In genomic region chr1:44042555-44042915, GRCm38 (mm10) we compare ENCODE assay signal across 8 mouse cellular contexts. TPM values are rescaled to one million over a fixed set of nuclear protein-coding genes. Genes with fewer than 3 reads are reported as not detected.
DNase-seq lines count a peak whose midpoint lies in the region; ATAC-seq lines count a peak whose summit lies in the region.

No protein-coding gene starts in this region.

- H3K9ac ChIP-seq in liver, embryonic 11.5 days (ENCODE audit: low read depth, low read length) = peak overlapping the region; percentile 56
- peak overlapping the region; percentile 59 for H3K9ac ChIP-seq in embryonic facial prominence, embryonic 14.5 days (ENCODE audit: low read depth, low read length)
- peak overlapping the region; percentile 69 for H3K9ac ChIP-seq in neural tube, embryonic 13.5 days

- WGBS in liver, embryonic 11.5 days = 7% methylated on average over 6 of the region's 6 CpGs
- WGBS in embryonic facial prominence, embryonic 14.5 days = 6% methylated on average over 6 of the region's 6 CpGs
- 2% methylated on average over 6 of the region's 6 CpGs for WGBS in limb, embryonic 10.5 days
- WGBS in neural tube, embryonic 13.5 days = 1% methylated on average over 6 of the region's 6 CpGs

- peak overlapping the region; percentile 53 for H3K4me3 ChIP-seq in liver, embryonic 11.5 days (ENCODE audit: low read depth, low read length)
- peak overlapping the region; percentile 46 for H3K4me3 ChIP-seq in embryonic facial prominence, embryonic 14.5 days (ENCODE audit: low read depth, low read length)
- peak overlapping the region; percentile 52 for H3K4me3 ChIP-seq in limb, embryonic 10.5 days
- H3K4me3 ChIP-seq in neural tube, embryonic 13.5 days = peak overlapping the region; percentile 47

- no peak overlapping the region for H3K27ac ChIP-seq in liver, embryonic 11.5 days (ENCODE audit: low read depth, low read length)
- no peak overlapping the region for H3K27ac ChIP-seq in embryonic facial prominence, embryonic 14.5 days (replicated peaks; ENCODE audit: low read depth, low read length)
- H3K27ac ChIP-seq in limb, embryonic 10.5 days = peak overlapping the region; percentile 82
- no peak overlapping the region for H3K27ac ChIP-seq in neural tube, embryonic 13.5 days (replicated peaks)

- no peak for DNase-seq in liver, embryonic 11.5 days (ENCODE audit: low spot score)
- no peak for DNase-seq in liver
- no peak for DNase-seq in embryonic facial prominence, embryonic 14.5 days (ENCODE audit: low spot score)
- no peak for DNase-seq in limb, embryonic 10.5 days (ENCODE audit: low spot score)
- no peak for DNase-seq in cerebellum, postnatal 4 days (ENCODE audit: low spot score in 2 of 2)
- no peak for DNase-seq in frontal cortex, postnatal 25 days (ENCODE audit: low spot score in 2 of 2)
- no peak for DNase-seq in thymus, postnatal 14 days

- no peaks in the 10 kb centered on the region for H3K27me3 ChIP-seq in liver, embryonic 11.5 days (replicated peaks; ENCODE audit: control insufficient read depth, insufficient read depth, low read length)
- H3K27me3 ChIP-seq in embryonic facial prominence, embryonic 14.5 days (replicated peaks; ENCODE audit: control insufficient read depth, insufficient read depth, low read length) = no peaks in the 10 kb centered on the region
- no peaks in the 10 kb centered on the region for H3K27me3 ChIP-seq in limb, embryonic 10.5 days (ENCODE audit: low read depth, poor library complexity, severe bottlenecking)
- H3K27me3 ChIP-seq in neural tube, embryonic 13.5 days = no peaks in the 10 kb centered on the region

- H3K4me1 ChIP-seq in liver, embryonic 11.5 days (replicated peaks; ENCODE audit: control insufficient read depth, insufficient read depth, low read length) = no peaks in the 10 kb centered on the region
- H3K4me1 ChIP-seq in embryonic facial prominence, embryonic 14.5 days (ENCODE audit: control insufficient read depth, insufficient read depth, low read length) = no peaks in the 10 kb centered on the region
- H3K4me1 ChIP-seq in limb, embryonic 10.5 days = no peaks in the 10 kb centered on the region
- H3K4me1 ChIP-seq in neural tube, embryonic 13.5 days (replicated peaks) = peaks cover 8% of the 10 kb centered on the region

- ATAC-seq in liver, embryonic 11.5 days (replicated peaks; ENCODE audit: low FRiP score) = peak; percentile 26
- ATAC-seq in embryonic facial prominence, embryonic 14.5 days (ENCODE audit: low read depth) = peak; percentile 66
- peak; percentile 84 for ATAC-seq in neural tube, embryonic 13.5 days (ENCODE audit: low read depth)

- peak overlapping the region; percentile 79 for H3K4me2 ChIP-seq in liver, embryonic 11.5 days
- peak overlapping the region; percentile 65 for H3K4me2 ChIP-seq in embryonic facial prominence, embryonic 14.5 days (ENCODE audit: low read depth, low read length)
- H3K4me2 ChIP-seq in neural tube, embryonic 13.5 days = peak overlapping the region; percentile 75

- no peaks in the 10 kb centered on the region for H3K36me3 ChIP-seq in liver, embryonic 11.5 days (ENCODE audit: control insufficient read depth, insufficient read depth, low read length)
- no peaks in the 10 kb centered on the region for H3K36me3 ChIP-seq in embryonic facial prominence, embryonic 14.5 days (ENCODE audit: control insufficient read depth, insufficient read depth, low read length)
- no peaks in the 10 kb centered on the region for H3K36me3 ChIP-seq in limb, embryonic 10.5 days
- no peaks in the 10 kb centered on the region for H3K36me3 ChIP-seq in neural tube, embryonic 13.5 days

- H3K9me3 ChIP-seq in liver, embryonic 11.5 days (ENCODE audit: control insufficient read depth, low read length) = no peaks in the 10 kb centered on the region
- H3K9me3 ChIP-seq in embryonic facial prominence, embryonic 14.5 days (ENCODE audit: control insufficient read depth, low read length) = no peaks in the 10 kb centered on the region
- H3K9me3 ChIP-seq in limb, embryonic 10.5 days (replicated peaks) = no peaks in the 10 kb centered on the region
- no peaks in the 10 kb centered on the region for H3K9me3 ChIP-seq in neural tube, embryonic 13.5 days

RNA-seq across cellular contexts. Expression of gene Gm8251, which starts 19.2 kb away (rescaled TPM):
- 0.09 and 0.21 TPM in 2 replicates for polyA plus RNA-seq in liver, embryonic 11.5 days (2014; fragmentation: Nextera tagmentation; extraction: Ambion mirVana)
- 0.03 and 0.11 TPM in 2 replicates for polyA plus RNA-seq in embryonic facial prominence, embryonic 14.5 days (2014; fragmentation: Nextera tagmentation; extraction: Ambion mirVana)
- 0.03 and 0.11 TPM in 2 replicates for polyA plus RNA-seq in limb, embryonic 10.5 days (2016; fragmentation: Nextera tagmentation; extraction: Ambion mirVana)
- 0.06 TPM in 1 of 2 replicates, not detected in the other for polyA plus RNA-seq in neural tube, embryonic 13.5 days (2015; fragmentation: Nextera tagmentation; extraction: Ambion mirVana)

RNA-seq across cellular contexts. Expression of gene Mettl21c, which starts 22.7 kb away (rescaled TPM):
- polyA plus RNA-seq in liver, embryonic 11.5 days (2014; fragmentation: Nextera tagmentation; extraction: Ambion mirVana) = 0.04 and 0.68 TPM in 2 replicates
- polyA plus RNA-seq in embryonic facial prominence, embryonic 14.5 days (2014; fragmentation: Nextera tagmentation; extraction: Ambion mirVana) = 1.2 and 2.4 TPM in 2 replicates
- polyA plus RNA-seq in limb, embryonic 10.5 days (2016; fragmentation: Nextera tagmentation; extraction: Ambion mirVana) = 0.31 and 0.58 TPM in 2 replicates
- 1.0 and 1.1 TPM in 2 replicates for polyA plus RNA-seq in neural tube, embryonic 13.5 days (2015; fragmentation: Nextera tagmentation; extraction: Ambion mirVana)

RNA-seq across cellular contexts. Expression of gene Tex30, which starts 59.7 kb away (rescaled TPM):
- polyA plus RNA-seq in liver, embryonic 11.5 days (2014; fragmentation: Nextera tagmentation; extraction: Ambion mirVana) = 123 and 133 TPM in 2 replicates
- polyA plus RNA-seq in embryonic facial prominence, embryonic 14.5 days (2014; fragmentation: Nextera tagmentation; extraction: Ambion mirVana) = 61.2 and 66.0 TPM in 2 replicates
- polyA plus RNA-seq in limb, embryonic 10.5 days (2016; fragmentation: Nextera tagmentation; extraction: Ambion mirVana) = 92.5 and 111 TPM in 2 replicates
- polyA plus RNA-seq in neural tube, embryonic 13.5 days (2015; fragmentation: Nextera tagmentation; extraction: Ambion mirVana) = 49.1 and 54.1 TPM in 2 replicates

Comparison
In these comparisons a context has a peak if more than half of its experiments do, and no peak if none do; other contexts are left out.
1. ATAC-seq: peak in every context shown above with its lines; median percentile 84 in neural tube, embryonic 13.5 days; 66 in embryonic facial prominence, embryonic 14.5 days; 26 in liver, embryonic 11.5 days.